Mouse (Mus musculus) lung, embryonic 14.5 days (tissue): ENCODE measurements at regions not wholly inside any gene's neighbourhood (a gene's known extent, or its start where the extent isn't known, plus 50 kb on each side); places are given as distances from the start of the nearest gene placed in this dataset.

Experiments
- ATAC-seq: fragments of 200-750 bp; cut with Nextera tagmentation; 2 replicates; pipeline ENCODE4 v1.8.0; 2017; ENCODE audit warnings: mild to moderate bottlenecking, moderate TSS enrichment, moderate library complexity; ENCODE audit not compliant: insufficient read depth
- DNase-seq: peaks from one replicate; pipeline ENCODE4 v3.0.0-alpha.2; 2015
- H3K27ac ChIP-seq: fragments of 300-500 bp; sonication (generic); 2 replicates; pipeline ENCODE4 v1.5.1; 2014; ENCODE audit warnings: low read depth, mild to moderate bottlenecking, moderate library complexity
- H3K27me3 ChIP-seq: fragments of 300-500 bp; sonication (generic); 2 replicates; pipeline ENCODE4 v1.6.1; 2014; ENCODE audit warnings: low read length, control low read depth; ENCODE audit not compliant: insufficient read depth
- H3K36me3 ChIP-seq: fragments of 300-500 bp; sonication (generic); 2 replicates; pipeline ENCODE4 v1.6.1; 2014; ENCODE audit warnings: control low read depth; ENCODE audit not compliant: insufficient read depth
- H3K4me1 ChIP-seq: fragments of 300-500 bp; sonication (generic); 2 replicates; pipeline ENCODE4 v1.6.1; 2014; ENCODE audit warnings: antibody characterized with exemption, control low read depth; ENCODE audit not compliant: insufficient read depth
- H3K4me2 ChIP-seq: fragments of 300-500 bp; sonication (generic); 2 replicates; pipeline ENCODE4 v1.6.1; 2014; ENCODE audit warnings: mild to moderate bottlenecking
- H3K4me3 ChIP-seq: fragments of 300-500 bp; sonication (generic); 2 replicates; pipeline ENCODE4 v1.5.1; 2014; ENCODE audit warnings: low read depth, low read length
- H3K9ac ChIP-seq: fragments of 300-500 bp; sonication (generic); 2 replicates; pipeline ENCODE4 v1.6.1; 2014
- H3K9me3 ChIP-seq: fragments of 300-500 bp; sonication (generic); 2 replicates; pipeline ENCODE4 v1.6.1; 2016; ENCODE audit warnings: low read depth, low read length, control low read depth
- CTCF ChIP-seq: IDR thresholded peaks from 2 replicates; pipeline ENCODE4 v1.5.1; 2016; ENCODE audit warnings: antibody characterized with exemption, low read depth
- WGBS: fragments of 180-500 bp; shearing (Covaris S2); extraction: QIAGEN DNeasy Blood & Tissue Kit; methylation state at CpG from one replicate; pipeline ENCODE4 v1.1.7; 2014; 5-methylcytosine and 5-hydroxymethylcytosine counted together

GRCm38 (mm10) chr6:81782131-81782530 lies 141.3 kb upstream of the Gcfc2 start:
- no peak for TF ChIP-seq CTCF
- Histone ChIP-seq H3K36me3 (no peaks in the 10 kb centered on the region), H3K27ac (no peak overlapping the region), H3K4me1 (no peaks in the 10 kb centered on the region), H3K27me3 (no peaks in the 10 kb centered on the region), H3K4me3 (no peak overlapping the region), H3K9me3 (no peaks in the 10 kb centered on the region), H3K4me2 (no peak overlapping the region), H3K9ac (no peak overlapping the region)
- 85% methylated on average over 5 of the region's 5 CpGs for WGBS
- ATAC-seq (no peak), DNase-seq (no peak)

GRCm38 (mm10) chr6:81782815-81783435 lies 140.5 kb upstream of the Gcfc2 start:
- Histone ChIP-seq H3K27me3 (no peaks in the 10 kb centered on the region), H3K9ac (no peak overlapping the region), H3K36me3 (no peaks in the 10 kb centered on the region), H3K4me2 (no peak overlapping the region), H3K4me3 (no peak overlapping the region), H3K27ac (no peak overlapping the region), H3K9me3 (no peaks in the 10 kb centered on the region), H3K4me1 (no peaks in the 10 kb centered on the region)
- no peak for DNase-seq
- no peak for TF ChIP-seq CTCF
- ATAC-seq, result no peak
- 72% methylated on average over 8 of the region's 8 CpGs for WGBS

- Histone ChIP-seq H3K4me3 (no peak overlapping the region), H3K4me1 (no peaks in the 10 kb centered on the region), H3K4me2 (no peak overlapping the region), H3K27me3 (no peaks in the 10 kb centered on the region), H3K9ac (no peak overlapping the region), H3K36me3 (no peaks in the 10 kb centered on the region), H3K9me3 (no peaks in the 10 kb centered on the region), H3K27ac (no peak overlapping the region)
- peak; percentile 27; the same call in 1 of the 2 replicates for TF ChIP-seq CTCF
- ATAC-seq (no peak), DNase-seq (no peak)
- WGBS, result 78% methylated on average over 6 of the region's 6 CpGs
Measured at GRCm38 (mm10) chr6:81795281-81795680, 128.2 kb upstream of the Gcfc2 start.

- no peak overlapping the region for H3K27ac ChIP-seq
- H3K36me3 ChIP-seq, result no peaks in the 10 kb centered on the region
- no peaks in the 10 kb centered on the region for H3K27me3 ChIP-seq
- H3K4me3 ChIP-seq, result no peak overlapping the region
- H3K9me3 ChIP-seq, result no peaks in the 10 kb centered on the region
- 72% methylated on average over 3 of the region's 3 CpGs for WGBS
- no peak overlapping the region for H3K9ac ChIP-seq
- ATAC-seq (no peak), DNase-seq (no peak)
- TF ChIP-seq CTCF, result no peak
- H3K4me1 ChIP-seq, result no peaks in the 10 kb centered on the region
- H3K4me2 ChIP-seq, result no peak overlapping the region
Measured at GRCm38 (mm10) chr6:81800822-81801221, 122.6 kb upstream of the Gcfc2 start.

- Histone ChIP-seq H3K36me3 (no peaks in the 10 kb centered on the region), H3K27me3 (no peaks in the 10 kb centered on the region), H3K4me2 (no peak overlapping the region), H3K27ac (no peak overlapping the region), H3K9me3 (no peaks in the 10 kb centered on the region), H3K4me3 (no peak overlapping the region), H3K4me1 (no peaks in the 10 kb centered on the region), H3K9ac (no peak overlapping the region)
- WGBS, result 78% methylated on average over 3 of the region's 3 CpGs
- ATAC-seq (no peak), DNase-seq (no peak)
- no peak for TF ChIP-seq CTCF
Measured at GRCm38 (mm10) chr6:81801804-81802203, 121.7 kb upstream of the Gcfc2 start.

- no peak for TF ChIP-seq CTCF
- H3K36me3 ChIP-seq, result no peaks in the 10 kb centered on the region
- ATAC-seq (no peak), DNase-seq (no peak)
- no peaks in the 10 kb centered on the region for H3K9me3 ChIP-seq
- H3K4me2 ChIP-seq, result no peak overlapping the region
- no peak overlapping the region for H3K4me3 ChIP-seq
- 83% methylated on average over 11 of the region's 11 CpGs for WGBS
- H3K4me1 ChIP-seq, result no peaks in the 10 kb centered on the region
- no peaks in the 10 kb centered on the region for H3K27me3 ChIP-seq
- H3K27ac ChIP-seq, result no peak overlapping the region
- H3K9ac ChIP-seq, result no peak overlapping the region
Measured at GRCm38 (mm10) chr6:81805942-81806341, 117.5 kb upstream of the Gcfc2 start.

GRCm38 (mm10) chr6:81808712-81809111 lies 114.8 kb upstream of the Gcfc2 start:
- TF ChIP-seq CTCF, result no peak
- Histone ChIP-seq H3K9me3 (no peaks in the 10 kb centered on the region), H3K36me3 (no peaks in the 10 kb centered on the region), H3K27me3 (no peaks in the 10 kb centered on the region), H3K4me3 (no peak overlapping the region), H3K27ac (no peak overlapping the region), H3K9ac (no peak overlapping the region), H3K4me1 (no peaks in the 10 kb centered on the region), H3K4me2 (no peak overlapping the region)
- ATAC-seq (no peak), DNase-seq (no peak)
- 88% methylated on average over 13 of the region's 13 CpGs for WGBS
